Mouse (Mus musculus) skeletal muscle tissue, adult 2 months (tissue): ENCODE results near the gene Srek1ip1.

Source experiments
- DNase-seq: peaks from one replicate; pipeline ENCODE4 v3.0.0-alpha.2; 2012; ENCODE audit warnings: low read depth, low spot score

Srek1ip1 gene

GRCm38 (mm10) chr13:104841937-104842336, 49.7 kb downstream of the Srek1ip1 start:
- DNase-seq = no peak

- no peak for DNase-seq
Measured at GRCm38 (mm10) chr13:104843295-104844089, 51.2 kb downstream of the Srek1ip1 start.

- no peak for DNase-seq
Measured at GRCm38 (mm10) chr13:104853645-104854044, 61.4 kb downstream of the Srek1ip1 start.

GRCm38 (mm10) chr13:104863127-104863979, 71.1 kb downstream of the Srek1ip1 start, which contains the start of gene Shisal2b:
Gene Shisal2b, minus strand, starts transcription at chr13:104863893.
- DNase-seq = no peak

GRCm38 (mm10) chr13:104866726-104867125, 74.4 kb downstream of the Srek1ip1 start:
- DNase-seq = no peak

GRCm38 (mm10) chr13:104869907-104870306, 77.6 kb downstream of the Srek1ip1 start:
- no peak for DNase-seq

- DNase-seq = no peak
Measured at GRCm38 (mm10) chr13:104878508-104878907, 86.2 kb downstream of the Srek1ip1 start.

- no peak for DNase-seq
Measured at GRCm38 (mm10) chr13:104883566-104884249, 91.4 kb downstream of the Srek1ip1 start.

- DNase-seq = no peak
Measured at GRCm38 (mm10) chr13:104886308-104887032, 94.2 kb downstream of the Srek1ip1 start.
